Mouse (Mus musculus): ENCODE results near the gene Rnf187.

The Rnf187 gene

DNA sequence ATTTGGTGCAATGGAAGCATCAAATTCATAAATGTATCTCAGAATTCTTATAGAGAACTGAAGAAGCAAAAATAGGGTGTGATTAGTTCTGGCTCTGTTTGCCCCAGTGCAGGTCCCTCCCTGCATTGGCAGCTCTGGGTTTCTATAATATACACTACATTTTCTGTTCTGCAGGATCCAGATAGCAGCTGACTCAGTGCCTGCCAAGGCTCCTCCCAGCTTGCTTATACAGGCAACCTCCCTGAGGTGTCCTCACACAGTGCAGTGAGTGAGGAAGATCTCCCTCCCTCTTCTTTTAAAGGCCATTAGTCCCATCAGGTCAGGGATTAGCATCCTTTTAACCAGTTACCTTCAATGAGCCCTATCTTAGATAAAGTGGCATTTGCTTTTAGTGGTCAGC is 37.6 kb downstream of the Rnf187 start:
- no peak for DNase-seq (ENCODE audit: low read depth, low spot score)

DNA sequence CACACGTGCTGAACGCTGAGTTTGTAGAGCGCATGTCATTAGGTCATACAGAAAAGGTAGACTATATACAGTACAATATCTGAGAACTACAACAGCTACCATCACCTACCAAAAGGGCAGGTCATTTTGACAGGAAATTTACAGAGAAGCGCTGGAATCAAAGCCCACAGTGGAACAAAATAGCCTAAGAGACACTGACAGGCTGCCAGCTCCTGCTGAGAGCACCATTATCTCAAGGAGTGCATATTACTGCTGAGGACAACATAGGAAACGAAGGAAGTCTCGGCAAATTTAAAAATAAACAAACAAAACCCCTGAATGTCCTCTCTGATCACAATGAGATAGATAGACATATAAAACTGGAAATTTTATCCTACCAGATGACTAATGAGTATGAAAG is 41.2 kb downstream of the Rnf187 start:
- DNase-seq (ENCODE audit: low read depth, low spot score), result no peak

GRCm38 (mm10) chr11:58894456-58894855 is 44.3 kb downstream of the Rnf187 start:
- no peak for DNase-seq (ENCODE audit: low read depth, low spot score)

DNA sequence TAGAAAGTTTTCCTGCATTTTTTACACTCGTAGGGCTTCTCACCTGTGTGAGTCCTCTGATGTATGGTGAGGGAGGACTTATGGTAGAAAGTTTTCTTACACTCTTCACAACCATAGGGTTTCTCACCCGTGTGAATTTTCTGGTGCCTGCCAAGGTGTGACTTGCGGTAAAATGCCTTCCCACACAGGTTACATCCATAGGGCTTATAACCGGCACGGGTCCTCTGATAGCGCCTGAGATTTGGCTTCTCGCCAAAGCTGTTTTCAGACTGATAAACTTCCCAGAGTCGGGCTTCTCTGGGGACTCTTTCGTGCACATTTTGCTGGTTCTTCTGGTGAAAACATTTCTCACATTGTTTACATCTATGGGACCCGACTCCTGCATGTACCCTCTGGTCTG is 48.2 kb downstream of the Rnf187 start:
- no peak for DNase-seq (ENCODE audit: low read depth, low spot score)

GRCm38 (mm10) chr11:58883756-58884155 is 55.0 kb downstream of the Rnf187 start:
- DNase-seq (ENCODE audit: low read depth, low spot score), result no peak
